Mouse (Mus musculus) erythroid progenitor cell, adult 5-6 weeks (primary cell): ENCODE results near the gene Bub1b. TPM values are rescaled to one million over a fixed set of nuclear protein-coding genes. Genes with fewer than 3 reads are reported as not detected.
"Not testable (repeated sequence)": the region's sequence is repeated elsewhere in the genome, so short reads cannot be mapped to it uniquely, and the experiment has no call there.

Experiments
- ATAC-seq: replicated peaks from 2 replicates; pipeline ENCODE4 v1.8.0; 2016; ENCODE audit warnings: moderate number of reproducible peaks, mild to moderate bottlenecking, moderate TSS enrichment, inconsistent platforms; ENCODE audit not compliant: poor library complexity, low FRiP score, severe bottlenecking
- total RNA-seq, 2 experiments: library from RNA; stranded (forward) in 1 of 2; stranded (reverse) in 1 of 2; fragments of 150-400 nt in 1 of 2; fragments of 186-747, 209-891 nt in 1 of 2; gene quantifications; 2 replicates each; pipeline versions ENCODE4 v1.2.3 to v1.2.4; 2015 to 2017; ENCODE audit warnings: low replicate concordance in 2 of 2

Gene Bub1b
- total RNA-seq, 2 experiments from 2014 or later: 118 to 270 TPM

DNA sequence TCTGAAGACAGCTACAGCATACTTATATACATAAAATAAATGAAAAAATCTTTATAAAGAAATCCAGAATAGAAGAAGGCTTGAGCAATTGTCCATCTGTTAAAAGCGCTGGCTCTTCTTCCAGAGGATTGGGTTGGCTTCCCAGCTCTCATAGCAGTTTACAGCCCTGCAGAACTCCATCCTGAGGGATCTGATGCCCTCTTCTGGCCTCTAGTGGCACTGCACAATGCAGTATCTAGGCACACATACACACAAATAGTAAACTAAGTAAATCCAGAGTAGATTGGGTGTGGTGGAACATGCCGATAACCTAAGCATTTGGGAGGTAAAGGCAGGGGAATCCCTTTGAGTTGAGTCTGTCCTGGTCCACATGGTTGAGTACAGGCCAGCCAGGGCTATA, 8.0 kb downstream of the Bub1b start:
- peak; percentile 82 for ATAC-seq

DNA sequence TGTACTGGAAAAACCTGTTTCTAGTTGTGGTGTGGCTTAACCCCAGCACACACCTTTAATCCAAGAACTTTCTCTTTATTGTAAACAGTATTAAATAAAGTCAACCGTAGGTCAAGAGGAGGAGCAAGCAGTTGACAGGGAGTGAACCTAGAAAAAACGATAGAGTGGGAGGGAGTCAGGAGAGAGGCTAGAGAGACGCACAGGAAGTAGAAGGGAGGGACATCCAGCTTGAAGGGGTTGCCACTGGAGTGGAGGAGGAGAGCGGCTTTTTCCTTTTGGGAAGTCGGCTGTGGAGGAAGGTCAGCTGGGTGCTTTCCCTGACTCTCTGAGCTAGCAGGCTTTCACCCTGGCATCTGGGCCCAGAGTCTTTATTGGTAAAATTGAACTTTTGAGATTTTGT, 9.0 kb downstream of the Bub1b start:
- ATAC-seq: no peak

DNA sequence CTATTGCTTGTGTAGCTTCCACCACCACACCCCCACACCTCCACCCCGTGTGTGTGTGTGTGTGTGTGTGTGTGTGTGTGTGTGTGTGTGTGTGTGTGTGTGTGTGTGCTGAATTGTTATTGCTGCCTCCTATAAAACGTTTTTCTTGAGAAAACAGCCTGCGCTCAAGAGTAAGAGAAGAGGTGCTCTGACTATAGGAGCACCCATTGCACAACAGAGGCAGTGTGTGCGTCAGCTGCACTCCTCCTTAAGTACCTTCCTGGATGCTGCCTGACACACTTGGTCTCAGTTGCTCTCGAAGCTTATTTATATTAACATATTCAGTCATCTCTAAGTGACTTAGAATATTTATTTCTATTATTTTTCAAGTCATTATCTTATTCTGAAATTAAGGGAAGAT, 20.0 kb downstream of the Bub1b start:
- ATAC-seq: no peak

DNA sequence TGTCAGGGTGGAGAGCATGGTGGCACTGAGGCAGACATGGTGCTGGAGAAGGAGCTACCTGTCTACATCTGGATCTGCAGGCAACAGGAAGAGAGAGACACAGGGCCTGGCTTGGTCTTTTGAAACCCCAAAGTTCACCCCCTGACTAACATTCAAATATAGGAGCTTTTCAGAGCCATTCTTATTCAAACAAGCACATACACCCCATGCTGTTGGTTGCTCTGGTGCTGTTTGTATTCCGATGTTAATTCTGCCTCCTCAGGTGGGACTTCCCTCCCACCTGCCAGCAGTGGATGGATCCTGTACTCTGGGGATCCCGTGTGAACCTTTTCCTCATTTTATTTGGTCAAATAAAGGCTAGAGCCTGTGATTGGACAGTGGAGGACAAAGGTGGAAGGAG, 22.1 kb downstream of the Bub1b start:
- ATAC-seq: no peak

DNA sequence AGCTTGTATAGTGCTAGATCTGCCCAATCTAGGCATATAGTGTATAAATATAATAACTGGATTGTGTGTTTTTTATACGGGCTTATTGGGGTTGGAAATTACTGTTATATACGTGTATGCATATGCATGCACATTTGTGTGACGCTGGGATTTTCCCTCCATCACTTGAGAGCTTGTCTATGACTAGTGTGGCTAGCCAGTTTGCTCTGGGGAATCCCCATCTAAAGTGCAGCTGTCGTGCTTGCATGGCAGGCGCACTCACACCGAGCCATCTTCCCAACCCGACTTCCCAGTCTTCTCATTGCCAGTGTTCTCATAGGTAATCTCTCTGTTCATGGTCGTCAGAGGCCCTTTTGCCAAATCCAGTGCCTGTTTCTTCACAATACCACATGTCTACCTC, 22.6 kb downstream of the Bub1b start:
- no peak for ATAC-seq

DNA sequence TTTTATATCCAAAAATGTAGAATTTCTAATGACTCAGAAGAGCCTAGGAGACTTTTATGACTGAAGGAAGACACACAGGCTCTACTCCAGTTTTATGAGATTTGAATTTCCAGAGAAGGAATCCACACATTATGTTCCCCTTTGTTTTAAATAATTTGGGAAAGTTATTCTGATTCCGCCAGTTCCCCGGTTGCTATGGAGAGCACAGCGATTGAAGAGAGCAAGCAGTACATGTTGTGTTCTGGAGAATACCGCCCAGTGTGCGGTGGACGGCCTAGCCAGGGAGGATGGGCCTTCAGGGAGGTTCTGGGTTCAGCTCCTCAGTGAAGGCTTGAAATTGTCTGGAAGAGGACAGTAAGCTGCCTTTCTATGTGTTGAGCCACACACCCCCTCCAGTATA, 31.3 kb downstream of the Bub1b start:
- no peak for ATAC-seq

DNA sequence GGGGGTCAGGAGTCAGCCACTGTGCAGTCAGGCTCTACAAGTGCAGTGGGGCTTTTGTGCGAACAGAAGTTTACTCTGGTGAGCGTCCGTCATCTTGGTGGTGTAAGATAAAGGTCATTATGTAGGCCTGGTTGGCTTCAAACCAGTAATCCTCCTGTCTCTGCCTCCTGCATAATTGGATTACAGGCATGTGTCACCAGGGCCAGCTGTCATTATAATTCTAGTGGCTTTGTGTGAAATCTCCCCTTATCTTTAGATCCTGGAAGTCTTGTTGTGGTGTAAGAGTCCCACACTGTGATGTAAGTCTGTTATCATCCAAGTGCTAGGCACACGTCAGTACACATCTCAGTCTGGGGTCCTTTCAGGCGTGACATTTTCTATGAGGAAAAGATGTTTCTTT, 35.4 kb downstream of the Bub1b start:
- no peak for ATAC-seq

DNA sequence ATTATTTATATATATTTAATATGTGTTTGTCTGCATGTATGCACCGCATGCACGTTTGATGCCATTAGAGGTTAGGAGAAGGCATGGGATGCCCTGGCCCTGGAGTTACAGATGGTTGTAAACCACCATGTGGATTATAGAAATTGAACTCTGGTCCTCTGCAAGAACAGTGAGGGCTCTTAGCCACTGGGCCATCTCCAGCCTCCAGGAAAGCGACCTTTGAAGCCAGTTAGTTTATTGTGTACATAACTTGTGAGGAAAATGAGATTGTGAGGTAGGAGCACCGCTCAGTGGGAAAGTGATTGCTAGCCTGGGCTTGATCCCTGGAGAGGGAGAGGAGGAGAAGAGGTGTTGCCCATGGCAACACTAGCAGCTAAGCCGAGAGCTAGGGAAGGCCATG, 39.2 kb downstream of the Bub1b start:
- no peak for ATAC-seq

DNA sequence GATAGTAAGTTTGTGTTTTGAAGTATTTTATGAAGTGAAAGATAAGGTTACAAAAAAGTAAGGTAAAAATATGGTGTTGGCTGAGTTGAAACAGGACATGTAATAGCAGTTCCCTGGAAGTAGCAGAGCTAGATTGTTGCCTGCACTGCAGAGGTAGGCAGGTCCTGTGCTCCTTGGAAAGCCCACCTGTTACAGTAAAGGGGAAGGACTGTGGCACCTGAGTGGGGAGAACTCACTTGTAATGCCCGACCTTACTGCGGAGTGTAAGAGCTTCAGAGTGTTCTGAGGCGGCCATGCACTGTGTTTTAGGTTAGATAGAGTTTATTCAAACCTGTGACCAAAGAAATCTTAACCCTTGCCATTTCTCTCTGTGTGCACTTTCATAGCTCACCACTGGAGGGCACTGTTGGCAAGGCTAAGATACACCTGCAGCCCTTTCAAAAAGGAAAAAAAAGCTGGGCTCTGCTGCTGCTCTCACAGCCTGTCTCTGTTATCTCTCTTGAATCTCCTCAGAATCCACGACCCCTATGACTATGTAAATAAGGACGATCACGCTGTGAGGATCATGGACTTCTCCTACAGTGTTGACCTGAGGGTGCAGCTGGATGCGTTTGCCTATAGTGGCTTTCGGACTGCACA, 40.0 kb downstream of the Bub1b start:
- ATAC-seq: peak; percentile 82

DNA sequence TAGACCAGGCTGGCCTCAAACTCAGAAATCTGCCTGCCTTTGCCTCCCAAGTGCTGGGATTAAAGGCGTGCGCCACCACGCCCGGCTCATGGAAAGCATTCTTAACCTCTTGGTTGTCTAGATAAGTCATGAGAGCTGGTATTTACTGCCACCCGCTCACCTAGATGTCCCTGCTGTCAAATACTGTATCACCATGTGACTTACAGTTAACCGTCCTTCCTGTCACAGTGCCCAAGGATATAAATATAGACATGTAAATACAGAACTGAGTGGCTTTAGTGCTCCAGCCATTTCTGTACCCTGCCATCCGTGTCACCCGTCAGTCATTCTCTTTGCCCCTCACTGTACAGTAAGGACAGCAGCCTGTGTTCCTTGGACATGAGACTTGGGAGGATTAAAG, 40.7 kb downstream of the Bub1b start:
- no peak for ATAC-seq

DNA sequence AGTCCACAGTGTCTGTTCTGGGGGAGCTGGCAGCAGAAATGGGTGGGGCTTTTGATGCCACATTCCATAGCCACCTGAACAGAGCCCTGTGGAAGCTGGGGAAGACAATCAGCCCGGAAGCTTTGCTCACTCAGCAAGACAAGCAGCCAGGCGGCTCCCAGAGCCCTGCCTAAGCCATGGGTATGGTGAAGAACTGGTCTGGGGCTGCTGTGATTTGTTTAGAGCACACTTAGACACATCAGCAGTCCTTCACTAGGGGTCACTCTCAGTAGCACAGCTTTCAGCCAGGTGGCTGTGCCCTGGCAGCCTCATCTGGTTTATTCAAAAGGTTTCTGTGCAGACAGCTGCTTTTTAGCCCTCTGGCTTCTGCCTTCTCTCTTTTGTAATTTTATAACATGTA, 43.1 kb downstream of the Bub1b start:
- no peak for ATAC-seq

DNA sequence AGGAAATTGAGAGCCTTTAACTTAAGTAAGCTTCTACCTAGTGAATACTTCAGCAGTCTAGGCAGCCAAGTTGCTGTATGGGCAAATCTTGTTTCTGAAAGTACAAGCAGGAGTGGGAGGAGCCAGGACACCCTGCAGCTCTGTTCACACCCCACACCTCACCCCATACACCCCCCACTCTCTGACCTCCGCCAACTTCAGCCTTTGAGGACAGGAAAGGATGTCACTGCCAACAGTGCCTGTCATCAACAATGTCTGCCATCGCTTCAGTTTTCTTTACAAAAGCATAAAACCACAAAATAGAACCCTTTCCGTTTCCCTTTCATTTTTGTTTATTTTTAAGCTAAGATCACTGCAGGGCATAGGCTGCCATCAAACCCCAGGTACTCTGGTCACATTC, 44.4 kb downstream of the Bub1b start:
- ATAC-seq: no peak

DNA sequence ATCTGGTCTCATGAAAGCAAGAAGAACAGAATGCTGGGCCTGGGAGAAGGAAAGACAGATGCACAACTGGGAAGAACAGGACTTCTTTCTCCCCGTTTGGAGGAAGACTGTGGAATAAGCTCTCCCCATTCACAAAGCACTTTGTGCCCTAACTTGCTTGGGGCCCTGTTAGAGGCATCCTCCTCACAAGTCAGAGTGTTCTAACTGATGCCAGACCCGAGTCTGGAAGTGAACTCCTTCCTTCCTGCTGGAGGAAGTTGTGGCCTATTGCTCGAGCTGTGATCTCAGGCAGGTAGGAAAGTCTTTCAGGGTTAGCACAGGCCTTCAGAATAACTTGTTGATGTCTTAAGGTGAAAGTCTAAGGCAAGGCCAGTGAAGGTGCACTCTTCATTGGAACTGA, 44.9 kb downstream of the Bub1b start:
- ATAC-seq: no peak

DNA sequence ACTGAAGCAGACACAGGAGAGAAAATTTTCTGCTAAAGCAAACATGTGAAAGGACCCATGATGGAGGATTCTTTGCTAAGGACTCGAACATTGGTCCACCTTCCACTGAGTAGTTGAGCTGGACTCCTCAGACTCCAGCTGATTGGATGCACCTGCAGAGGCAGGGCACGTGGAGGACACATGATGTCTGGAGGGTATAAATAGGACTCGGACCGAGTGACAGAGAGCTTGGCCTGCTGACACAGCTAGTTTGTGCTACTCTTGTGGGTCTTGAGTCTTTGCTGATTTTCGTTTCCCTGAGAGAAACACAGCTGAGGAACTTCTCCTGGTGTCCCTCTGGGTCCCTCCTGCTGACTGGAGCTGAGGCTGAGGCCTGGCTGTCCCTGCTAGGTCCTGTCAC, 48.7 kb downstream of the Bub1b start:
- no peak for ATAC-seq

DNA sequence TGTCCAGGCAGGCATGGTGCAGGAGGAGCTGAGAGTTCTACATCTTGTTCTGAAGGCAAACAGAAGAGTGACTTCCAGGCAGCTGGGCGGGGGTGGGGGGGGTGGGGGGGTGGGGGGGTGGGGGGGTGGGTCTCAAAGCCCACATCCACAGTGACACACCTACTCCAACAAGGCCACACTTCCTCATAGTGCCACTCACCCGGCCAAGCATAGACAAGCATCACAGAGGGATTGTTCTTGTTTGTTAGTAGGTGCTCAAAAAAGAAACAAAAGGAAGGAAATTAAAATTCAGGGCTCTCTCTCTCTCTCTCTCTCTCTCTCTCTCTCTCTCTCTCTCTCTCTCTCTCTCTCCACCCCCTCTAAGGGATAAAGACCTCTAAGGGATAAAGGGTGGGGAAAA, 52.7 kb downstream of the Bub1b start:
- ATAC-seq: not testable (repeated sequence)

DNA sequence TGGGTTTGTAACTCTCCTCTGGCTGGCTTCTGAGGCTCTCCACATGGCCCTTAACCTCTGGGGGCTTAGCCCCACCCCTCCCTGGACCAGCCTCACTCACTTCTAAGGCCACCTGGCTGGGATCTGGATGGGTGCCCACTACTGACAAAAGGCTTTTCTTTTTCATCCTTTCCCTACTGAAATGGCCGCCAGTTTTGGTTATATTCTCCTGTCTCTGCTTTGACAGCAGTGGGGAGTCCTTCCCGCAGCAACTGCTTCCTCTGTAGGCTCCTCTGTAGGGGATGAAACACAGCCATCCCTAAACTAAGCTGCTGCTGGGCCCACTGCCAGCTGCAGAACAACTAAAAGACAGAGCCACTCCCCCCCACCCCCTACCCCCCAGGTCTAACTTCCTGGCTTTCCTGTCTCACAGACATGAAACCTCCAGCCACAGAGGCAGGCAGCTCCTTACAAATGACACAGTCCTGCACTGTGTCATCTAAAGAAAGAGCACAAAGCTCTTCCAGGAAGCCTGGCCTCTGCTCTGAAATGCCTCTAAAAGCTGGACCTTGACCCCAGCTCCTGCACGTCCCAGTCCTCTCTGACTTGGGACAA, 58.8 kb downstream of the Bub1b start:
- ATAC-seq: no peak

DNA sequence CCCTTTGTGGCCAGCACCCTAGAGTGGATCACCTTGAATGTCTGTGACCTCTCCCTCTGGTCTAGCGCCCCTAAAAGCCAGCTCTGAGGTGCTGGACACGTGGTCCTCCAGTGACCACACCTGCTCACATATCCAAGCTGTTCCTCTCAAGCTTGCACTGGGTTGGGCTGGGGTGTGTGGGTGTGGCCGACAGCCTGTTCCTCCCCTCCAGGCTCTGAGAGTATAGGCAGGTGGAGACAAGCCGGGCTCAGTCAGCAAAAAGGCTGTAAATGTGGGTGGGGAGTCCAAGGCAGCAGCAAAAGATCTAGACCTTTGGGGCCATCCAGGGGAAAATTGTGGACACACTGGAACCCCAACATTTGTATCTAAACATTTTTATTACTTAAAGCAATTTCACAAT, 60.4 kb downstream of the Bub1b start:
- peak; percentile 80 for ATAC-seq

DNA sequence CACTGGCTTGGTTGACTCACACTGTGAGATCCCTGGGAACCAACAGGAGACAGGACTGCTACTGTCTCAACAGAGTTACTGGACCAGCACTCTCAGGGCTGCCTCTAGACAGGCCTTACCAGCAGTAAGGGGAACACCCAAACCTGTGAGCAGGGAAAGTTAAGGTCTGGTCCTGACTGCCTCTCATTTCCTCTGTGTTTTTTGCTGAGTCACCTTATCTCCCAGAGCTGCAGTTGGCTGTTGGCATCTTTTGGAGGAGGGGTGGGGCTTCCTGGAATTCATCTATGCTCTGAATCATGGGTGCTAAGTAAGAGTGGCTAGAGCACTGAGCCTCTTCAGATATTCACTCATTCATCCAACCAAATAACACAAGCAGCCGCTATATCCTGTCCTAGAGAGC, 61.1 kb downstream of the Bub1b start:
- ATAC-seq: peak; percentile 72

DNA sequence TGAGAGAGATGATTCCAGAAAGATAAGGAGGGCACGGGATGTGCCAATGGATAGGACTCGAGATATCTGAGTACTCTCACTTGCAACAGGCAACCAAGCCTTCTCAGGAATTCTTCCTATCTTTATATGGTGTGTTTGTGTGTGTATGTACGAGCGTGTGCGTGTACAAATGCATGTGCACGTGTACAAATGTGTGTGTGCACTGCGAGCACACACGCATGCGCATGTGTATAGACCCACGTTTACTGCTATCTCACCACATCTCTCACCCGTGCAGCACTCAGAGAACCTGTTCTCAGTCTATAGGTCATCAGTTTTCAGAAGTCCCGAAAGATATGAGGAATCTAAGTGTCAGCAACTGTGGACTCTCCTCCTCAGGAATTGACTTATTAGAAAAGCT, 61.5 kb downstream of the Bub1b start:
- ATAC-seq: peak; percentile 1; the same call in 1 of the 2 replicates

DNA sequence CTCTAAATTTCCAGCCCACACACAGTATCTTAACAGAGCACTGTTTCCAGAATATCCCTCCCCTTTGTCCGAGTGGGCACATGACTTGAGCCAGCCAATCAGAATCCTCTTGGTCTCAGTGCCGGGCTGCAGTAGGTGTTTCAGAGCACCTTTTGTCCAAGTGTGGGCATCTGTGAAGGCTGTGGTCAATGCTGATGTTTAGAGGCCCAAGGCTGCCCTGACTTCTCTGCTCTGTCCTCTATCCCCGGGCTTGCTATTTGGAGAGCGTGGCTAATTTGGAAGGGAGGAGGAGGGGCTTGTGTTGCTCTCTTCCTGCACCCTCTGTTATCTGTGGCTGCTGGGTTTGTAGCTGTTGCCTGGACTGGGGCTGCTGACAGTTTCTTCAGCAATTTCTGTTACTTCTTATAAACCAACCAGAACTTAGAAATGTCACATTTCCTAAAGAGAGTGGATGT, 62.0 kb downstream of the Bub1b start:
- ATAC-seq: peak; percentile 74

DNA sequence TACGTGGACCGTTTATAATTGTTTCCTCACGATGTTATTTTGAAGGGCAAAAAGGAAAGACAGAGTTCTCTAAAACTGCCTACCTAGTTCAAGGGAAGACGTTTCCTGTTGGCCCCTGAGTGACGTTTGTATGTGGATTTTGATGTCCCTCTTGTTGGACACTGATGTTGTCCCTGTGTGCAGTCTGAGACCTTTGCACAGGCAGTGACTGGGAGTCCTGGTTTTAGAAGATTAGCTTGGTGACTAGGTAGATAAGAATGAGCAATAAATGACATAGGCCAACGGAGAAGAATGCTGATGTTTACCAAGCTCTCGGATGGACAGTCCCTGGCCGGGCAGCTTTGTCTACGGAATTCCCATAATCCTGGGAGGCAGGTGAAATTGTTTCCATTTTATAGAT, 63.9 kb downstream of the Bub1b start:
- ATAC-seq: no peak
